In the genomic region with DNA sequence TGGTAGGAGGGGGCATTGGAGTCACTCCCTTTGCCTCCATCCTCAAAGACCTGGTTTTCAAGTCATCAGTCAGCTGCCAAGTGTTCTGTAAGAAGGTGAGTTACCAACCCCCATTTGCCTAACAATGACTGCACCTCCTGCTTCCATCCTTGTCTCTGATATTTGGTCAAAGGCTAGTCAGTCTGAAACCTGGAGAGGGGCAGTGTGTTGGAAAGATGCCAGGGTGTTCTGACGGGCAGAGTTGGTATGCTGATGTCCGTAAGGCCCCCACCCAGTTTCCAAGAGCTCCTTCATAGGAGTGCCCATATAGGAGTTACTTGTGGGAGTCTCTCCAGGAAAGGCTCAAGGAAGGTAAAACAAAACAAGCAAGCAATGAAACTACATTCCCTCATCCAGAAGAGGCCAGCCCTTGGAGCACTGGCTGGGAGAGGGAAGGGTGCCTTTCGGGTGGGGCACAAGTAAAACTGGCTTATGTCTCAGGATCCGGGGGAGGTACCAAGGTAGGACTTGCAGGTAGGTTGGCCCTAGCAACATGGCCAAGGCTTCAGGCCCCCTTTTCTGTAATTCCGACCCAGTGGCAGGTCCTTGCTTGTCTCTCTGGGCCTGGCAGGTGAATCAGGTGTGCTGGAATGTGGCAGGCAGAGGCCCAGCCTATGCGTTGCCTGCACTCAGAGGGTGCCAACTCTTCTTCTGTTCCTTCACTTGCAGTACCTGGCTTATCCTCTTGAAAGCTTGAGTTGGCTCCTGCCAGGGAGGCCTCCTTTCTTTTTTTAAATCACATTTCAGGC, we compare ENCODE assay signal across 21 mouse cellular contexts. TPM values are rescaled to one million over a fixed set of nuclear protein-coding genes. Genes with fewer than 3 reads are reported as not detected.
DNase-seq lines count a peak whose midpoint lies in the region; ATAC-seq and TF ChIP-seq lines count a peak whose summit lies in the region.
"Had no signal": no experiment of that assay in that cellular context is flagged by ENCODE, and none has a peak within 500 bp of the region (broad histone marks: within the 10 kb centered on the region; RNA-seq: fewer than 3 reads in every experiment).

No protein-coding gene starts in this region.

- DNase-seq in embryonic facial prominence, embryonic 11.5 days (ENCODE audit: low spot score) = peak; percentile 17
- no peak for DNase-seq in embryonic facial prominence, embryonic 10.5 days (ENCODE audit: low spot score)
- peak; percentile 41 to 69 for DNase-seq in urinary bladder, adult 18-20 months (ENCODE audit: low spot score in 2 of 2)
- no peak for DNase-seq in urinary bladder, postnatal 25 days (ENCODE audit: low spot score)
- DNase-seq in limb, embryonic 10.5 days (ENCODE audit: low spot score) = peak; percentile 41
- no peak for DNase-seq in gastrocnemius, adult 18-20 months (ENCODE audit: low spot score)
- no peak for DNase-seq in forebrain, postnatal 0 days
- no peak for DNase-seq in forebrain, embryonic 14.5 days (ENCODE audit: low spot score)
- DNase-seq: gastrocnemius, postnatal 36 days; kidney, postnatal 14 days; thymus, adult 18-20 months had no signal

- no peak for TF ChIP-seq CTCF in forebrain, postnatal 0 days (IDR thresholded peaks at IDR 0.05; ENCODE audit: low read depth)

- no peak overlapping the region for H3K9ac ChIP-seq in embryonic facial prominence, embryonic 11.5 days (replicated peaks; ENCODE audit: low read length)
- H3K9ac ChIP-seq in forebrain, postnatal 0 days = no peak overlapping the region
- H3K9ac ChIP-seq in forebrain, embryonic 14.5 days (ENCODE audit: low read length) = no peak overlapping the region
- H3K9ac ChIP-seq: embryonic facial prominence, embryonic 12.5 days; heart, embryonic 12.5 days; limb, embryonic 12.5 days had no signal

- H3K9me3 ChIP-seq in embryonic facial prominence, embryonic 11.5 days (replicated peaks; ENCODE audit: control insufficient read depth, low read length) = no peaks in the 10 kb centered on the region
- no peaks in the 10 kb centered on the region for H3K9me3 ChIP-seq in embryonic facial prominence, embryonic 10.5 days
- no peaks in the 10 kb centered on the region for H3K9me3 ChIP-seq in limb, embryonic 10.5 days (replicated peaks)
- H3K9me3 ChIP-seq in forebrain, postnatal 0 days (ENCODE audit: low read length) = no peaks in the 10 kb centered on the region
- no peaks in the 10 kb centered on the region for H3K9me3 ChIP-seq in forebrain, embryonic 14.5 days (replicated peaks; ENCODE audit: control insufficient read depth, low read length)
- H3K9me3 ChIP-seq: embryonic facial prominence, embryonic 12.5 days; heart, embryonic 12.5 days; limb, embryonic 12.5 days had no signal

- H3K4me2 ChIP-seq in embryonic facial prominence, embryonic 11.5 days (ENCODE audit: low read depth, low read length) = no peak overlapping the region
- H3K4me2 ChIP-seq in forebrain, postnatal 0 days (ENCODE audit: low read depth) = no peak overlapping the region
- no peak overlapping the region for H3K4me2 ChIP-seq in forebrain, embryonic 14.5 days (ENCODE audit: low read length)
- H3K4me2 ChIP-seq: embryonic facial prominence, embryonic 12.5 days; heart, embryonic 12.5 days; limb, embryonic 12.5 days had no signal

- ATAC-seq in embryonic facial prominence, embryonic 11.5 days (replicated peaks; ENCODE audit: insufficient number of reproducible peaks, low FRiP score, low TSS enrichment, low read depth) = no peak
- no peak for ATAC-seq in forebrain, postnatal 0 days
- no peak for ATAC-seq in forebrain, embryonic 14.5 days

- no peaks in the 10 kb centered on the region for H3K27me3 ChIP-seq in embryonic facial prominence, embryonic 11.5 days (ENCODE audit: control insufficient read depth, insufficient read depth, low read length)
- H3K27me3 ChIP-seq in embryonic facial prominence, embryonic 10.5 days (replicated peaks; ENCODE audit: low read depth, poor library complexity, severe bottlenecking) = no peaks in the 10 kb centered on the region
- no peaks in the 10 kb centered on the region for H3K27me3 ChIP-seq in limb, embryonic 10.5 days (ENCODE audit: low read depth, poor library complexity, severe bottlenecking)
- no peaks in the 10 kb centered on the region for H3K27me3 ChIP-seq in forebrain, postnatal 0 days (ENCODE audit: insufficient read depth, low read length)
- no peaks in the 10 kb centered on the region for H3K27me3 ChIP-seq in forebrain, embryonic 14.5 days (replicated peaks; ENCODE audit: control insufficient read depth, insufficient read depth, low read length)
- H3K27me3 ChIP-seq: embryonic facial prominence, embryonic 12.5 days; heart, embryonic 12.5 days; limb, embryonic 12.5 days had no signal

- no peak overlapping the region for H3K4me3 ChIP-seq in embryonic facial prominence, embryonic 11.5 days (ENCODE audit: low read depth, low read length)
- H3K4me3 ChIP-seq in embryonic facial prominence, embryonic 10.5 days = no peak overlapping the region
- no peak overlapping the region for H3K4me3 ChIP-seq in limb, embryonic 10.5 days
- H3K4me3 ChIP-seq in forebrain, postnatal 0 days (ENCODE audit: low read depth, low read length) = no peak overlapping the region
- H3K4me3 ChIP-seq in forebrain, embryonic 14.5 days (ENCODE audit: low read depth, low read length) = no peak overlapping the region
- H3K4me3 ChIP-seq: embryonic facial prominence, embryonic 12.5 days; heart, embryonic 12.5 days; limb, embryonic 12.5 days had no signal

- H3K27ac ChIP-seq in embryonic facial prominence, embryonic 11.5 days (replicated peaks; ENCODE audit: low read depth, low read length) = no peak overlapping the region
- H3K27ac ChIP-seq in embryonic facial prominence, embryonic 10.5 days (replicated peaks) = no peak overlapping the region
- no peak overlapping the region for H3K27ac ChIP-seq in limb, embryonic 10.5 days
- H3K27ac ChIP-seq in forebrain, postnatal 0 days (ENCODE audit: low read depth, low read length) = no peak overlapping the region
- H3K27ac ChIP-seq in forebrain, embryonic 14.5 days (ENCODE audit: low read depth, low read length) = no peak overlapping the region
- H3K27ac ChIP-seq: embryonic facial prominence, embryonic 12.5 days; limb, embryonic 12.5 days had no signal

- H3K36me3 ChIP-seq in embryonic facial prominence, embryonic 11.5 days (replicated peaks; ENCODE audit: control insufficient read depth, insufficient read depth, low read depth, low read length) = no peaks in the 10 kb centered on the region
- H3K36me3 ChIP-seq in embryonic facial prominence, embryonic 10.5 days (replicated peaks) = no peaks in the 10 kb centered on the region
- H3K36me3 ChIP-seq in limb, embryonic 10.5 days = no peaks in the 10 kb centered on the region; the same call in 1 of the 2 replicates
- H3K36me3 ChIP-seq in forebrain, postnatal 0 days (ENCODE audit: insufficient read depth) = no peaks in the 10 kb centered on the region
- no peaks in the 10 kb centered on the region for H3K36me3 ChIP-seq in forebrain, embryonic 14.5 days (ENCODE audit: control insufficient read depth, insufficient read depth, low read length)
- H3K36me3 ChIP-seq: embryonic facial prominence, embryonic 12.5 days; heart, embryonic 12.5 days; limb, embryonic 12.5 days had no signal

- WGBS in embryonic facial prominence, embryonic 11.5 days = 75% methylated on average over 6 of the region's 6 CpGs
- WGBS in embryonic facial prominence, embryonic 10.5 days = 81% methylated on average over 6 of the region's 6 CpGs
- WGBS in limb, embryonic 10.5 days = 84% methylated on average over 6 of the region's 6 CpGs
- 81% methylated on average over 6 of the region's 6 CpGs for WGBS in forebrain, postnatal 0 days
- WGBS in forebrain, embryonic 14.5 days = 74% methylated on average over 6 of the region's 6 CpGs

- peaks cover 2% of the 10 kb centered on the region; the same call in 1 of the 2 replicates for H3K4me1 ChIP-seq in embryonic facial prominence, embryonic 11.5 days (ENCODE audit: control insufficient read depth, insufficient read depth, low read length)
- H3K4me1 ChIP-seq in embryonic facial prominence, embryonic 10.5 days = peaks cover 21% of the 10 kb centered on the region
- peaks cover 24% of the 10 kb centered on the region for H3K4me1 ChIP-seq in limb, embryonic 10.5 days
- peaks cover 15% of the 10 kb centered on the region for H3K4me1 ChIP-seq in forebrain, postnatal 0 days (ENCODE audit: insufficient read depth)
- H3K4me1 ChIP-seq in forebrain, embryonic 14.5 days (ENCODE audit: control insufficient read depth, insufficient read depth, low read length) = peaks cover 18% of the 10 kb centered on the region

RNA-seq across cellular contexts. Expression of gene Shf, which starts 23.7 kb away (rescaled TPM):
- polyA plus RNA-seq in embryonic facial prominence, embryonic 11.5 days (2014; fragmentation: Nextera tagmentation; extraction: Ambion mirVana) = 7.5 and 8.6 TPM in 2 replicates
- 4.7 and 7.6 TPM in 2 replicates for polyA plus RNA-seq in embryonic facial prominence, embryonic 10.5 days (2016; fragmentation: Nextera tagmentation; extraction: Ambion mirVana)
- polyA plus RNA-seq in limb, embryonic 10.5 days (2016; fragmentation: Nextera tagmentation; extraction: Ambion mirVana) = 5.4 TPM in 2 replicates
- total RNA-seq in gastrocnemius, adult 18-20 months (2021) = 1 to 10 TPM; 1.7 to 1.9 TPM
- total RNA-seq in forebrain, postnatal 0 days (2014; rRNA removed) = 69.3 and 70.7 TPM in 2 replicates
- polyA plus RNA-seq in forebrain, postnatal 0 days (2015; fragmentation: Nextera tagmentation; extraction: Ambion mirVana) = 6.7 and 7.7 TPM in 2 replicates
- polyA plus RNA-seq in forebrain, embryonic 14.5 days (2014; fragmentation: Nextera tagmentation; extraction: Ambion mirVana) = 9.7 and 12.4 TPM in 2 replicates

RNA-seq across cellular contexts. Expression of gene Duox1, which starts 29.8 kb away (rescaled TPM):
- polyA plus RNA-seq in embryonic facial prominence, embryonic 11.5 days (2014; fragmentation: Nextera tagmentation; extraction: Ambion mirVana) = 0.06 and 0.10 TPM in 2 replicates
- polyA plus RNA-seq in embryonic facial prominence, embryonic 10.5 days (2016; fragmentation: Nextera tagmentation; extraction: Ambion mirVana) = 0.07 TPM in 1 of 2 replicates, not detected in the other
- 0.14 and 0.18 TPM in 2 replicates for polyA plus RNA-seq in limb, embryonic 10.5 days (2016; fragmentation: Nextera tagmentation; extraction: Ambion mirVana)
- under 1 TPM; 0.50 to 0.83 TPM for total RNA-seq in gastrocnemius, adult 18-20 months (2021)
- total RNA-seq in forebrain, postnatal 0 days (2014; rRNA removed) = not detected in 2 replicates
- 0.06 and 0.08 TPM in 2 replicates for polyA plus RNA-seq in forebrain, postnatal 0 days (2015; fragmentation: Nextera tagmentation; extraction: Ambion mirVana)
- 0.06 TPM in 1 of 2 replicates, not detected in the other for polyA plus RNA-seq in forebrain, embryonic 14.5 days (2014; fragmentation: Nextera tagmentation; extraction: Ambion mirVana)
- total RNA-seq: hematopoietic stem cell, adult 5-6 weeks; layer of hippocampus, postnatal 14 days; megakaryocyte, adult 5-6 weeks had no signal
- polyA plus RNA-seq: liver, embryonic 16.5 days; spleen, adult 2 months had no signal

RNA-seq across cellular contexts. Expression of gene Duoxa1, which starts 31.8 kb away (rescaled TPM):
- 0.90 TPM in 1 of 2 replicates, not detected in the other for polyA plus RNA-seq in embryonic facial prominence, embryonic 11.5 days (2014; fragmentation: Nextera tagmentation; extraction: Ambion mirVana)
- 0.27 TPM in 1 of 2 replicates, not detected in the other for polyA plus RNA-seq in embryonic facial prominence, embryonic 10.5 days (2016; fragmentation: Nextera tagmentation; extraction: Ambion mirVana)
- 0.45 TPM in 1 of 2 replicates, not detected in the other for polyA plus RNA-seq in limb, embryonic 10.5 days (2016; fragmentation: Nextera tagmentation; extraction: Ambion mirVana)
- 1 to 10 TPM in 1 of 2 experiments, under 1 TPM in 1; 0.25 to 1.2 TPM for total RNA-seq in gastrocnemius, adult 18-20 months (2021)
- 0.10 and 0.23 TPM in 2 replicates for total RNA-seq in forebrain, postnatal 0 days (2014; rRNA removed)
- 0.25 and 0.46 TPM in 2 replicates for polyA plus RNA-seq in forebrain, postnatal 0 days (2015; fragmentation: Nextera tagmentation; extraction: Ambion mirVana)
- polyA plus RNA-seq in forebrain, embryonic 14.5 days (2014; fragmentation: Nextera tagmentation; extraction: Ambion mirVana) = not detected in 2 replicates
- total RNA-seq: adrenal gland, adult 18-20 months; hematopoietic stem cell, adult 5-6 weeks; layer of hippocampus, postnatal 14 days; megakaryocyte, adult 5-6 weeks had no signal
- polyA plus RNA-seq: heart, embryonic 12.5 days; intestine, embryonic 14.5 days; liver, embryonic 16.5 days; spleen, adult 2 months had no signal

RNA-seq across cellular contexts. Expression of gene Duoxa2, which starts 46.6 kb away (rescaled TPM):
- polyA plus RNA-seq in embryonic facial prominence, embryonic 11.5 days (2014; fragmentation: Nextera tagmentation; extraction: Ambion mirVana) = not detected in 2 replicates
- polyA plus RNA-seq in embryonic facial prominence, embryonic 10.5 days (2016; fragmentation: Nextera tagmentation; extraction: Ambion mirVana) = 0.09 TPM in 1 of 2 replicates, not detected in the other
- polyA plus RNA-seq in limb, embryonic 10.5 days (2016; fragmentation: Nextera tagmentation; extraction: Ambion mirVana) = 0.13 TPM in 1 of 2 replicates, not detected in the other
- total RNA-seq in gastrocnemius, adult 18-20 months (2021) = not detected
- total RNA-seq in forebrain, postnatal 0 days (2014; rRNA removed) = 0.69 TPM in 1 of 2 replicates, not detected in the other
- polyA plus RNA-seq in forebrain, postnatal 0 days (2015; fragmentation: Nextera tagmentation; extraction: Ambion mirVana) = 0.31 and 0.46 TPM in 2 replicates
- not detected in 2 replicates for polyA plus RNA-seq in forebrain, embryonic 14.5 days (2014; fragmentation: Nextera tagmentation; extraction: Ambion mirVana)
- total RNA-seq: adrenal gland, adult 18-20 months; gastrocnemius, postnatal 36 days; hematopoietic stem cell, adult 5-6 weeks; layer of hippocampus, postnatal 14 days; megakaryocyte, adult 5-6 weeks had no signal
- polyA plus RNA-seq: embryonic facial prominence, embryonic 12.5 days; heart, embryonic 12.5 days; limb, embryonic 12.5 days; liver, embryonic 16.5 days; spleen, adult 2 months had no signal

RNA-seq across cellular contexts. Expression of gene Duox2, which starts 47.1 kb away (rescaled TPM):
- polyA plus RNA-seq in embryonic facial prominence, embryonic 11.5 days (2014; fragmentation: Nextera tagmentation; extraction: Ambion mirVana) = not detected in 2 replicates
- polyA plus RNA-seq in embryonic facial prominence, embryonic 10.5 days (2016; fragmentation: Nextera tagmentation; extraction: Ambion mirVana) = not detected in 2 replicates
- polyA plus RNA-seq in limb, embryonic 10.5 days (2016; fragmentation: Nextera tagmentation; extraction: Ambion mirVana) = 0.03 TPM in 1 of 2 replicates, not detected in the other
- total RNA-seq in gastrocnemius, adult 18-20 months (2021) = under 1 TPM; 0.07 to 0.09 TPM
- 0.08 and 0.14 TPM in 2 replicates for total RNA-seq in forebrain, postnatal 0 days (2014; rRNA removed)
- polyA plus RNA-seq in forebrain, postnatal 0 days (2015; fragmentation: Nextera tagmentation; extraction: Ambion mirVana) = 0.05 TPM in 1 of 2 replicates, not detected in the other
- polyA plus RNA-seq in forebrain, embryonic 14.5 days (2014; fragmentation: Nextera tagmentation; extraction: Ambion mirVana) = not detected in 2 replicates
- total RNA-seq: hematopoietic stem cell, adult 5-6 weeks; megakaryocyte, adult 5-6 weeks had no signal
- polyA plus RNA-seq: limb, embryonic 12.5 days; liver, embryonic 16.5 days had no signal

Comparison
In these comparisons a context has a peak if more than half of its experiments do, and no peak if none do; other contexts are left out.
1. DNase-seq: peak in embryonic facial prominence, embryonic 11.5 days (single experiment), urinary bladder, adult 18-20 months (2 of 2) and limb, embryonic 10.5 days (single experiment); none in embryonic facial prominence, embryonic 10.5 days (single experiment), urinary bladder, postnatal 25 days (single experiment), gastrocnemius, adult 18-20 months (single experiment), forebrain, postnatal 0 days (single experiment) and forebrain, embryonic 14.5 days (single experiment).